Mouse (Mus musculus): ENCODE measurements around the gene Dchs1. TPM values are rescaled to one million over a fixed set of nuclear protein-coding genes. Genes with fewer than 3 reads are reported as not detected.

Dchs1 gene
- polyA plus RNA-seq, 2 experiments = 28.5 to 48.6 TPM

GRCm38 (mm10) chr7:105776026-105776425 is 11.4 kb downstream of the Dchs1 start:
- Histone ChIP-seq H3K36me3 (ENCODE audit: control insufficient read depth, insufficient read depth, low read length) (peaks cover 49% of the 10 kb centered on the region), H3K4me2 (replicated peaks; ENCODE audit: low read depth, low read length, severe bottlenecking) (no peak overlapping the region), H3K4me3 (replicated peaks; ENCODE audit: low read length) (no peak overlapping the region), H3K27me3 (ENCODE audit: control insufficient read depth, insufficient read depth, low read length) (no peaks in the 10 kb centered on the region), H3K4me1 (ENCODE audit: control insufficient read depth, insufficient read depth, low read length) (peaks cover 25% of the 10 kb centered on the region), H3K9ac (ENCODE audit: low read depth, low read length, severe bottlenecking) (no peak overlapping the region), H3K9me3 (ENCODE audit: control insufficient read depth, low read length) (no peaks in the 10 kb centered on the region), H3K27ac (replicated peaks; ENCODE audit: low read depth, low read length) (no peak overlapping the region)
- ATAC-seq (ENCODE audit: low FRiP score, low read depth) (no peak), DNase-seq (ENCODE audit: low spot score) (no peak)
- WGBS = 93% methylated on average over 2 of the region's 2 CpGs
- no peak for TF ChIP-seq POLR2A (IDR thresholded peaks at IDR 0.05; ENCODE audit: borderline replicate concordance, extremely low read depth, insufficient read depth, insufficient read length)

- Histone ChIP-seq H3K4me2 (replicated peaks; ENCODE audit: low read depth, low read length, severe bottlenecking) (no peak overlapping the region), H3K27ac (replicated peaks; ENCODE audit: low read depth, low read length) (no peak overlapping the region), H3K9ac (ENCODE audit: low read depth, low read length, severe bottlenecking) (no peak overlapping the region), H3K27me3 (ENCODE audit: control insufficient read depth, insufficient read depth, low read length) (no peaks in the 10 kb centered on the region), H3K36me3 (ENCODE audit: control insufficient read depth, insufficient read depth, low read length) (peaks cover 49% of the 10 kb centered on the region), H3K4me1 (ENCODE audit: control insufficient read depth, insufficient read depth, low read length) (peaks cover 32% of the 10 kb centered on the region), H3K9me3 (ENCODE audit: control insufficient read depth, low read length) (no peaks in the 10 kb centered on the region), H3K4me3 (replicated peaks; ENCODE audit: low read length) (no peak overlapping the region)
- no peak for TF ChIP-seq POLR2A (IDR thresholded peaks at IDR 0.05; ENCODE audit: borderline replicate concordance, extremely low read depth, insufficient read depth, insufficient read length)
- WGBS = 77% methylated on average over 8 of the region's 8 CpGs
- ATAC-seq (ENCODE audit: low FRiP score, low read depth) (no peak), DNase-seq (ENCODE audit: low spot score) (no peak)
Measured at GRCm38 (mm10) chr7:105774661-105775060, 12.8 kb downstream of the Dchs1 start.

- Histone ChIP-seq H3K4me3 (replicated peaks; ENCODE audit: low read length) (no peak overlapping the region), H3K36me3 (ENCODE audit: control insufficient read depth, insufficient read depth, low read length) (peaks cover 61% of the 10 kb centered on the region), H3K9ac (ENCODE audit: low read depth, low read length, severe bottlenecking) (no peak overlapping the region), H3K9me3 (ENCODE audit: control insufficient read depth, low read length) (no peaks in the 10 kb centered on the region), H3K4me2 (replicated peaks; ENCODE audit: low read depth, low read length, severe bottlenecking) (no peak overlapping the region), H3K4me1 (ENCODE audit: control insufficient read depth, insufficient read depth, low read length) (peaks cover 25% of the 10 kb centered on the region), H3K27ac (replicated peaks; ENCODE audit: low read depth, low read length) (no peak overlapping the region), H3K27me3 (ENCODE audit: control insufficient read depth, insufficient read depth, low read length) (no peaks in the 10 kb centered on the region)
- 75% methylated on average over 5 of the region's 5 CpGs for WGBS
- no peak for TF ChIP-seq POLR2A (IDR thresholded peaks at IDR 0.05; ENCODE audit: borderline replicate concordance, extremely low read depth, insufficient read depth, insufficient read length)
- ATAC-seq (ENCODE audit: low FRiP score, low read depth) (no peak), DNase-seq (ENCODE audit: low spot score) (no peak)
Measured at GRCm38 (mm10) chr7:105773041-105773440, 14.4 kb downstream of the Dchs1 start.

GRCm38 (mm10) chr7:105772331-105772730 is 15.1 kb downstream of the Dchs1 start:
- Histone ChIP-seq H3K27me3 (ENCODE audit: control insufficient read depth, insufficient read depth, low read length) (no peaks in the 10 kb centered on the region), H3K4me3 (replicated peaks; ENCODE audit: low read length) (no peak overlapping the region), H3K4me1 (ENCODE audit: control insufficient read depth, insufficient read depth, low read length) (peaks cover 21% of the 10 kb centered on the region), H3K4me2 (replicated peaks; ENCODE audit: low read depth, low read length, severe bottlenecking) (no peak overlapping the region), H3K27ac (replicated peaks; ENCODE audit: low read depth, low read length) (no peak overlapping the region), H3K9me3 (ENCODE audit: control insufficient read depth, low read length) (no peaks in the 10 kb centered on the region), H3K9ac (ENCODE audit: low read depth, low read length, severe bottlenecking) (no peak overlapping the region), H3K36me3 (ENCODE audit: control insufficient read depth, insufficient read depth, low read length) (peaks cover 68% of the 10 kb centered on the region)
- no peak for ATAC-seq (ENCODE audit: low FRiP score, low read depth)
- no peak for TF ChIP-seq POLR2A (IDR thresholded peaks at IDR 0.05; ENCODE audit: borderline replicate concordance, extremely low read depth, insufficient read depth, insufficient read length)
- 95% methylated on average over 15 of the region's 15 CpGs for WGBS
- DNase-seq (ENCODE audit: low spot score) = no peak

- Histone ChIP-seq H3K4me1 (ENCODE audit: control insufficient read depth, insufficient read depth, low read length) (peaks cover 18% of the 10 kb centered on the region), H3K27me3 (ENCODE audit: control insufficient read depth, insufficient read depth, low read length) (no peaks in the 10 kb centered on the region), H3K4me2 (replicated peaks; ENCODE audit: low read depth, low read length, severe bottlenecking) (no peak overlapping the region), H3K4me3 (replicated peaks; ENCODE audit: low read length) (no peak overlapping the region), H3K36me3 (ENCODE audit: control insufficient read depth, insufficient read depth, low read length) (peaks cover 81% of the 10 kb centered on the region), H3K27ac (replicated peaks; ENCODE audit: low read depth, low read length) (no peak overlapping the region), H3K9ac (ENCODE audit: low read depth, low read length, severe bottlenecking) (no peak overlapping the region), H3K9me3 (ENCODE audit: control insufficient read depth, low read length) (no peaks in the 10 kb centered on the region)
- no peak for ATAC-seq (ENCODE audit: low FRiP score, low read depth)
- WGBS = 84% methylated on average over 3 of the region's 3 CpGs
- no peak for TF ChIP-seq POLR2A (IDR thresholded peaks at IDR 0.05; ENCODE audit: borderline replicate concordance, extremely low read depth, insufficient read depth, insufficient read length)
- no peak for DNase-seq (ENCODE audit: low spot score)
Measured at GRCm38 (mm10) chr7:105769959-105770358, 17.5 kb downstream of the Dchs1 start.

- H3K9ac ChIP-seq (ENCODE audit: low read depth, low read length, severe bottlenecking) = no peak overlapping the region
- peaks cover 18% of the 10 kb centered on the region for H3K4me1 ChIP-seq (ENCODE audit: control insufficient read depth, insufficient read depth, low read length)
- no peak for TF ChIP-seq POLR2A (IDR thresholded peaks at IDR 0.05; ENCODE audit: borderline replicate concordance, extremely low read depth, insufficient read depth, insufficient read length)
- H3K9me3 ChIP-seq (ENCODE audit: control insufficient read depth, low read length) = no peaks in the 10 kb centered on the region
- ATAC-seq (ENCODE audit: low FRiP score, low read depth) = peak; percentile 32; the same call in 1 of the 2 replicates
- DNase-seq (ENCODE audit: low spot score) = no peak
- H3K4me2 ChIP-seq (replicated peaks; ENCODE audit: low read depth, low read length, severe bottlenecking) = no peak overlapping the region; the same call in 1 of the 2 replicates
- H3K36me3 ChIP-seq (ENCODE audit: control insufficient read depth, insufficient read depth, low read length) = peaks cover 94% of the 10 kb centered on the region
- H3K4me3 ChIP-seq (replicated peaks; ENCODE audit: low read length) = no peak overlapping the region
- H3K27ac ChIP-seq (replicated peaks; ENCODE audit: low read depth, low read length) = peak overlapping the region; percentile 44
- 21% methylated on average over 6 of the region's 6 CpGs for WGBS
- no peaks in the 10 kb centered on the region for H3K27me3 ChIP-seq (ENCODE audit: control insufficient read depth, insufficient read depth, low read length)
Measured at GRCm38 (mm10) chr7:105767729-105768165, 19.7 kb downstream of the Dchs1 start.
